Mouse (Mus musculus): ENCODE results near the gene Rtcb. TPM values are rescaled to one million over a fixed set of nuclear protein-coding genes. Genes with fewer than 3 reads are reported as not detected.
A peak's percentile ranks its signal among the peaks of the same experiment; 100 is the strongest.

The Rtcb gene
- polyA plus RNA-seq, 1 experiment from 2014 or later = 153 TPM

DNA sequence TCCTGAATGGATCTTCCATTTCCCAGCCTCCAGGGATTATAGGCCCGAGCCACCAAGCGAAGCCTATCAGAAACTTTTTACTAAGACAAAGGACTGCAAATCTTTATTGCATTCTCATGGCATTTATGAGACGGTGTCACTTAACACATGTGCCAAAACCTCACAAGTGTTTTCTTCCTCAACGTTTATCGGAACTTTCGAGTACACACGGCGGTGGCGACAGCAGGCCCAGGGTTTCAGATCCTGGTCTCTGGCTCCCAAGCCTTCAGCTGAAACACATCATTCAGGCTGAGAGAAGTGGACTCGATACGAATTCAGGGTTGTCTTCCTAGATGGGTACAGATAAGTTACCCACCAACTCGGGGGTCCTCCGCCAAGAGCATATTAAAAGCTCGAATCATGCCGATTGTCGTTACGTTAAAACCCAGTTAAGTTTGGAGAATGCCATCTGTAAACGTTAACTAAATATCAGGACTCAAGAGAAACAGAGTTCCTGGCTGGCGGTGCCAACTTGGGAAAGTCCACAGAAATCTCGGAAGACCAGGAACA is 678 bp downstream of the Rtcb start:
- 3% methylated on average over 20 of the region's 20 CpGs for WGBS
- Histone ChIP-seq H3K4me3 (ENCODE audit: low read depth, low read length) (peak overlapping the region; percentile 97), H3K4me2 (replicated peaks; ENCODE audit: low read depth, low read length) (peak overlapping the region; percentile 78), H3K27me3 (ENCODE audit: control insufficient read depth, insufficient read depth, low read length) (no peaks in the 10 kb centered on the region), H3K9me3 (ENCODE audit: control insufficient read depth, low read depth, low read length) (no peaks in the 10 kb centered on the region), H3K36me3 (ENCODE audit: control insufficient read depth, insufficient read depth, low read length) (peaks cover 18% of the 10 kb centered on the region), H3K27ac (ENCODE audit: low read length) (peak overlapping the region; percentile 35), H3K4me1 (ENCODE audit: control insufficient read depth, insufficient read depth, low read length) (no peaks in the 10 kb centered on the region), H3K9ac (replicated peaks; ENCODE audit: low read depth, low read length) (peak overlapping the region; percentile 84)
- 0 out of 2 replicates have a peak, but pooled peaks have one; percentile 5 for ATAC-seq (ENCODE audit: insufficient number of reproducible peaks, insufficient read depth, low FRiP score, low read depth)

DNA sequence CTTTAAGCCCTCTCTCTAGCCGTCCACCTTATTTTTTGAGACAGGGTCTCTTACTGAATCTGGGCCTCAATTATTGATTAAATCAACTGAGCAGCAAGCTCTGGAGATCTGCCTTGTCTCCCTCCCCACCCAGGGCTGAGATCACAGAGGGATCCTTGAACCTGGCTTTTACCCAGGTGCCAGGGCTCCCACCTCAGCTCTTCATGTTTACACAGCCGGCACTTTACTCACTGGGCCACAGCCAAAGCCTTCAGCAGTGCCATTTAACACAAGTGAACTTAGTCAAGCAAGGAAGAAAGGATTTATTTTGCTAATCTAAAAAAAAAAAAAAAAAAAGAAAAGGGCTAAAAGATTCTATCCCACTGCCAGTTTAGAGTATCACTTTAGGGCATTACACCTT is 3.2 kb downstream of the Rtcb start:
- Histone ChIP-seq H3K4me3 (ENCODE audit: low read depth, low read length) (no peak overlapping the region), H3K4me1 (ENCODE audit: control insufficient read depth, insufficient read depth, low read length) (no peaks in the 10 kb centered on the region), H3K27ac (ENCODE audit: low read length) (no peak overlapping the region), H3K9me3 (ENCODE audit: control insufficient read depth, low read depth, low read length) (no peaks in the 10 kb centered on the region), H3K36me3 (ENCODE audit: control insufficient read depth, insufficient read depth, low read length) (peaks cover 39% of the 10 kb centered on the region), H3K27me3 (ENCODE audit: control insufficient read depth, insufficient read depth, low read length) (no peaks in the 10 kb centered on the region), H3K9ac (replicated peaks; ENCODE audit: low read depth, low read length) (no peak overlapping the region), H3K4me2 (replicated peaks; ENCODE audit: low read depth, low read length) (no peak overlapping the region)
- no peak for ATAC-seq (ENCODE audit: insufficient number of reproducible peaks, insufficient read depth, low FRiP score, low read depth)
- 67% methylated on average over 2 of the region's 2 CpGs for WGBS

GRCm38 (mm10) chr10:85953401-85953800 is 4.2 kb downstream of the Rtcb start:
- H3K36me3 ChIP-seq (ENCODE audit: control insufficient read depth, insufficient read depth, low read length) = peaks cover 49% of the 10 kb centered on the region
- H3K27ac ChIP-seq (ENCODE audit: low read length) = no peak overlapping the region
- WGBS = 83% methylated on average over 3 of the region's 3 CpGs
- no peaks in the 10 kb centered on the region for H3K4me1 ChIP-seq (ENCODE audit: control insufficient read depth, insufficient read depth, low read length)
- ATAC-seq (ENCODE audit: insufficient number of reproducible peaks, insufficient read depth, low FRiP score, low read depth) = no peak
- H3K9me3 ChIP-seq (ENCODE audit: control insufficient read depth, low read depth, low read length) = no peaks in the 10 kb centered on the region
- no peak overlapping the region for H3K9ac ChIP-seq (replicated peaks; ENCODE audit: low read depth, low read length)
- no peak overlapping the region for H3K4me2 ChIP-seq (replicated peaks; ENCODE audit: low read depth, low read length)
- H3K4me3 ChIP-seq (ENCODE audit: low read depth, low read length) = no peak overlapping the region
- no peaks in the 10 kb centered on the region for H3K27me3 ChIP-seq (ENCODE audit: control insufficient read depth, insufficient read depth, low read length)

GRCm38 (mm10) chr10:85951765-85952443 is 5.7 kb downstream of the Rtcb start:
- no peak overlapping the region for H3K9ac ChIP-seq (replicated peaks; ENCODE audit: low read depth, low read length)
- WGBS = 87% methylated on average over 6 of the region's 6 CpGs
- peaks cover 52% of the 10 kb centered on the region for H3K36me3 ChIP-seq (ENCODE audit: control insufficient read depth, insufficient read depth, low read length)
- H3K27me3 ChIP-seq (ENCODE audit: control insufficient read depth, insufficient read depth, low read length) = no peaks in the 10 kb centered on the region
- no peaks in the 10 kb centered on the region for H3K4me1 ChIP-seq (ENCODE audit: control insufficient read depth, insufficient read depth, low read length)
- ATAC-seq (ENCODE audit: insufficient number of reproducible peaks, insufficient read depth, low FRiP score, low read depth) = no peak
- no peak overlapping the region for H3K27ac ChIP-seq (ENCODE audit: low read length)
- H3K4me2 ChIP-seq (replicated peaks; ENCODE audit: low read depth, low read length) = no peak overlapping the region
- no peak overlapping the region for H3K4me3 ChIP-seq (ENCODE audit: low read depth, low read length)
- no peaks in the 10 kb centered on the region for H3K9me3 ChIP-seq (ENCODE audit: control insufficient read depth, low read depth, low read length)

DNA sequence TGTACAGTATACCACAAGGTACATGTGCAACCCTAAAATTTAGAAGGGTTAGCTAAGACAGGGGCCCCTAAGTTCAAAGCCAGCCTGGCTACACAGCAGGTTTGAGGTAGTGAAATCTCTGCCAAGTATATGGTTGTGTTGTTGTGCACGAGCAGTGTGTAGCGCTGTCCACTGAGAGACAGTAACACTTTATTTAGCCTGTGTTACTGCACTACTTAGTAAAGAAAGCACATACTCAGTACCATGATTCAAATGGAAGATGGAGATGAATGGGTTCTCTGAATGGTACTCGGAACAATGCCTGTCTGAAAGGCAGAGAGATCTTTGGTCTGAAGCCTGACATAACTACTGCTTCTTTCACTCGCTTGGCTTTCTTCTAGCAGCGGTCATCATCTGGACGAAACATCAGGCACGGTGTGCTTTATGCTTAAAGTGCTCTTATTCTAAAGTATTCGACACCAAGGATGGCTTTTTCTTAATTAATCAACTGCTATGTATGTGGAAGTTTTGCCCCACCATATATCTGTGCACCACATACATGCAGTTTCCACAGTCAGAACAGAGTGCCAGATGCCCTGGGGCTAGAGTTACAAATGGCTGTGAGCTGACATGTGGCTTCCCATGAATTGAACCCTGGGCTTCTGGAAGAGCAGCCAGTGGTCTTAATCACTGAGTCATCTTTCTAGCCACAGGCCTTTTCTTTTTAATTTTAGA is 9.0 kb downstream of the Rtcb start:
- H3K4me3 ChIP-seq (ENCODE audit: low read depth, low read length) = no peak overlapping the region
- no peaks in the 10 kb centered on the region for H3K27me3 ChIP-seq (ENCODE audit: control insufficient read depth, insufficient read depth, low read length)
- no peak overlapping the region for H3K27ac ChIP-seq (ENCODE audit: low read length)
- no peaks in the 10 kb centered on the region for H3K4me1 ChIP-seq (ENCODE audit: control insufficient read depth, insufficient read depth, low read length)
- WGBS = 95% methylated on average over 8 of the region's 8 CpGs
- no peaks in the 10 kb centered on the region for H3K9me3 ChIP-seq (ENCODE audit: control insufficient read depth, low read depth, low read length)
- no peak for ATAC-seq (ENCODE audit: insufficient number of reproducible peaks, insufficient read depth, low FRiP score, low read depth)
- H3K9ac ChIP-seq (replicated peaks; ENCODE audit: low read depth, low read length) = no peak overlapping the region
- H3K4me2 ChIP-seq (replicated peaks; ENCODE audit: low read depth, low read length) = no peak overlapping the region
- peaks cover 68% of the 10 kb centered on the region for H3K36me3 ChIP-seq (ENCODE audit: control insufficient read depth, insufficient read depth, low read length)

- Histone ChIP-seq H3K4me1 (ENCODE audit: control insufficient read depth, insufficient read depth, low read length) (no peaks in the 10 kb centered on the region; the same call in 1 of the 2 replicates), H3K27ac (ENCODE audit: low read length) (no peak overlapping the region), H3K9me3 (ENCODE audit: control insufficient read depth, low read depth, low read length) (no peaks in the 10 kb centered on the region), H3K4me2 (replicated peaks; ENCODE audit: low read depth, low read length) (no peak overlapping the region), H3K4me3 (ENCODE audit: low read depth, low read length) (no peak overlapping the region), H3K9ac (replicated peaks; ENCODE audit: low read depth, low read length) (no peak overlapping the region), H3K36me3 (ENCODE audit: control insufficient read depth, insufficient read depth, low read length) (peaks cover 48% of the 10 kb centered on the region), H3K27me3 (ENCODE audit: control insufficient read depth, insufficient read depth, low read length) (no peaks in the 10 kb centered on the region)
- 92% methylated on average over 6 of the region's 6 CpGs for WGBS
- no peak for ATAC-seq (ENCODE audit: insufficient number of reproducible peaks, insufficient read depth, low FRiP score, low read depth)
Measured at GRCm38 (mm10) chr10:85936280-85936965, 21.2 kb downstream of the Rtcb start.

DNA sequence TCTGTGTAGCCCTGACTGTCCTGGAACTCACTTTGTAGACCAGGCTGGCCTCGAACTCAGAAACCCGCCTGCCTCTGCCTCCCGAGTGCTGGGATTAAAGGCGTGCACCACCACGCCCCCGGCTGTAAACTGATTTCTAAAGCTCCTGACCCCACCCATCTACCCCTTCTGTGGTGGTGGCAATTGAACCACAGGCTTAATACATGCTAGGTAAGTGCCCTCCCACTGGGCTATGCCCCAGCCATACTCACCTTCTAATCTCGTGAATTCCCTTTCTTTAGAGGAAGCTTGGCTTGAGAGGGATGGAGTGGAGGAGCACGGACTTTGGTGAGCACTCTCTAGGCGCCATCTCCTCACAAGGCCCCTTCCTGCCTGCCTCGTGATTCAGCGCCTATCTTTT is 27.7 kb downstream of the Rtcb start:
- H3K4me3 ChIP-seq (ENCODE audit: low read depth, low read length) = no peak overlapping the region
- 0 out of 2 replicates have a peak, but pooled peaks cover 5% of the 10 kb centered on the region for H3K27me3 ChIP-seq (ENCODE audit: control insufficient read depth, insufficient read depth, low read length)
- no peaks in the 10 kb centered on the region for H3K9me3 ChIP-seq (ENCODE audit: control insufficient read depth, low read depth, low read length)

GRCm38 (mm10) chr10:85929208-85929591 is 28.4 kb downstream of the Rtcb start:
- 40% methylated on average over 11 of the region's 11 CpGs for WGBS
- no peak for ATAC-seq (ENCODE audit: insufficient number of reproducible peaks, insufficient read depth, low FRiP score, low read depth)

More for the DNA sequence above, 27.7 kb downstream of the Rtcb start:
- Histone ChIP-seq H3K4me1 (ENCODE audit: control insufficient read depth, insufficient read depth, low read length) (peaks cover 3% of the 10 kb centered on the region; the same call in 1 of the 2 replicates), H3K27ac (ENCODE audit: low read length) (no peak overlapping the region), H3K4me2 (replicated peaks; ENCODE audit: low read depth, low read length) (no peak overlapping the region), H3K9ac (replicated peaks; ENCODE audit: low read depth, low read length) (no peak overlapping the region), H3K36me3 (ENCODE audit: control insufficient read depth, insufficient read depth, low read length) (no peaks in the 10 kb centered on the region)
- 91% methylated on average over 11 of the region's 11 CpGs for WGBS
- ATAC-seq (ENCODE audit: insufficient number of reproducible peaks, insufficient read depth, low FRiP score, low read depth) = no peak

More at GRCm38 (mm10) chr10:85929208-85929591, 28.4 kb downstream of the Rtcb start:
- peaks cover 3% of the 10 kb centered on the region; the same call in 1 of the 2 replicates for H3K4me1 ChIP-seq (ENCODE audit: control insufficient read depth, insufficient read depth, low read length)
- H3K9ac ChIP-seq (replicated peaks; ENCODE audit: low read depth, low read length) = no peak overlapping the region
- H3K27me3 ChIP-seq (ENCODE audit: control insufficient read depth, insufficient read depth, low read length) = 0 out of 2 replicates have a peak, but pooled peaks cover 5% of the 10 kb centered on the region
- peak overlapping the region; percentile 90; the same call in 1 of the 2 replicates for H3K4me2 ChIP-seq (replicated peaks; ENCODE audit: low read depth, low read length)
- H3K9me3 ChIP-seq (ENCODE audit: control insufficient read depth, low read depth, low read length) = no peaks in the 10 kb centered on the region
- H3K27ac ChIP-seq (ENCODE audit: low read length) = no peak overlapping the region
- peak overlapping the region; percentile 42; the same call in 1 of the 2 replicates for H3K4me3 ChIP-seq (ENCODE audit: low read depth, low read length)
- H3K36me3 ChIP-seq (ENCODE audit: control insufficient read depth, insufficient read depth, low read length) = no peaks in the 10 kb centered on the region

All from stomach, embryonic 14.5 days (tissue).